Mouse (Mus musculus) cerebellum, postnatal 10 days (tissue): Measurements from ENCODE around the gene Ifna6.
"Not testable (repeated sequence)": the region's sequence is repeated elsewhere in the genome, so short reads cannot be mapped to it uniquely, and the experiment has no call there.

Experiments
- DNase-seq, 2 experiments: peaks; one replicate each; pipeline ENCODE4 v3.0.0; 2021; ENCODE audit warnings: mixed read lengths in 2 of 2

Gene Ifna6

GRCm38 (mm10) chr4:88827116-88827515 is at the start of gene Ifna6:
TSS of gene Ifna6 (plus strand) at chr4:88827416.
- not testable (repeated sequence) for DNase-seq

GRCm38 (mm10) chr4:88779550-88779949 is 47.7 kb upstream of the Ifna6 start, which contains the start of gene Gm13272:
TSS of gene Gm13272 (plus strand) at chr4:88779850.
- not testable (repeated sequence) for DNase-seq

GRCm38 (mm10) chr4:88780320-88780719 is 46.9 kb upstream of the Ifna6 start:
- peak in 1 of 2 experiments; percentile 3 for DNase-seq

GRCm38 (mm10) chr4:88781831-88782230 is 45.4 kb upstream of the Ifna6 start, which contains the start of gene Ifnz:
TSS of gene Ifnz (plus strand) at chr4:88782131.
- DNase-seq = not testable (repeated sequence)

GRCm38 (mm10) chr4:88782335-88782734 is 44.9 kb upstream of the Ifna6 start:
- DNase-seq = not testable (repeated sequence)

- DNase-seq = not testable (repeated sequence)
These were observed 41.8 kb upstream of the Ifna6 start, which contains the start of gene Gm13276 for GRCm38 (mm10) chr4:88785409-88785808. TSS of gene Gm13276 (plus strand) at chr4:88785709.

GRCm38 (mm10) chr4:88788402-88788801 is 38.8 kb upstream of the Ifna6 start, which contains the start of gene Gm13277:
TSS of gene Gm13277 (plus strand) at chr4:88788632.
- peak; percentile 74 to 82 for DNase-seq

- DNase-seq = not testable (repeated sequence)
These were observed 36.0 kb upstream of the Ifna6 start, which contains the start of gene Gm13278 for GRCm38 (mm10) chr4:88791250-88791649. TSS of gene Gm13278 (plus strand) at chr4:88791550.

GRCm38 (mm10) chr4:88793936-88794675 is 33.1 kb upstream of the Ifna6 start, which contains the start of gene Gm13275:
TSS of gene Gm13275 (plus strand) at chr4:88794487.
- DNase-seq = peak; percentile 51 to 55

- DNase-seq = not testable (repeated sequence)
These were observed 30.1 kb upstream of the Ifna6 start, which contains the start of gene Gm13279 for GRCm38 (mm10) chr4:88797097-88797496. TSS of gene Gm13279 (plus strand) at chr4:88797397.

GRCm38 (mm10) chr4:88799365-88799764 is 27.9 kb upstream of the Ifna6 start, which contains the start of gene Gm13285:
TSS of gene Gm13285 (plus strand) at chr4:88799665.
- not testable (repeated sequence) for DNase-seq

GRCm38 (mm10) chr4:88802954-88803353 is 24.3 kb upstream of the Ifna6 start, which contains the start of gene Gm13287:
TSS of gene Gm13287 (plus strand) at chr4:88803254.
- DNase-seq = not testable (repeated sequence)

- not testable (repeated sequence) for DNase-seq
These were observed 22.0 kb upstream of the Ifna6 start, which contains the start of gene Gm13288 for GRCm38 (mm10) chr4:88805231-88805630. TSS of gene Gm13288 (plus strand) at chr4:88805531.

GRCm38 (mm10) chr4:88805761-88806160 is 21.5 kb upstream of the Ifna6 start:
- DNase-seq = peak; percentile 9 to 36

GRCm38 (mm10) chr4:88815928-88816327 is 11.3 kb upstream of the Ifna6 start, which contains the start of gene Ifna7:
TSS of gene Ifna7 (plus strand) at chr4:88816228.
- no peak for DNase-seq

GRCm38 (mm10) chr4:88819659-88820058 is 7.6 kb upstream of the Ifna6 start, which contains the start of gene Ifna11:
TSS of gene Ifna11 (plus strand) at chr4:88819959.
- no peak for DNase-seq

- peak; percentile 35 to 45 for DNase-seq
These were observed 4.2 kb upstream of the Ifna6 start for GRCm38 (mm10) chr4:88822995-88823394.

- peak; percentile 36 to 37 for DNase-seq
These were observed 3.3 kb downstream of the Ifna6 start for GRCm38 (mm10) chr4:88830523-88830922.

GRCm38 (mm10) chr4:88835225-88835624 is 8.0 kb downstream of the Ifna6 start, which contains the start of gene Ifna5:
TSS of gene Ifna5 (plus strand) at chr4:88835525.
- not testable (repeated sequence) for DNase-seq

GRCm38 (mm10) chr4:88838828-88839227 is 11.6 kb downstream of the Ifna6 start:
- DNase-seq = peak; percentile 7 to 13

- DNase-seq = no peak
These were observed 12.8 kb downstream of the Ifna6 start for GRCm38 (mm10) chr4:88840058-88840457.

- DNase-seq = no peak
These were observed 14.3 kb downstream of the Ifna6 start, which contains the start of gene Ifna4 for GRCm38 (mm10) chr4:88841438-88841911. TSS of gene Ifna4 (plus strand) at chr4:88841861.

GRCm38 (mm10) chr4:88845334-88845733 is 18.1 kb downstream of the Ifna6 start:
- DNase-seq = no peak
